Mouse (Mus musculus): ENCODE results near the gene Mapk1ip1l.

- TF ChIP-seq POLR2A (IDR thresholded peaks at IDR 0.05; ENCODE audit: extremely low read depth, insufficient read depth, low read length) (no peak), CTCF (IDR thresholded peaks at IDR 0.05; ENCODE audit: low read depth, low read length) (no peak)
Observed at GRCm38 (mm10) chr14:47369741-47370140, 71.7 kb downstream of the Mapk1ip1l start.
